Mouse (Mus musculus) thymus, postnatal 36 days (tissue): ENCODE results near the gene Cyp21a1.
"Not testable (repeated sequence)": the region's sequence is repeated elsewhere in the genome, so short reads cannot be mapped to it uniquely, and the experiment has no call there.

ENCODE experiments used
- DNase-seq, 2 experiments: peaks; one replicate each; pipeline ENCODE4 v3.0.0; 2022; ENCODE audit warnings: mixed read lengths in 2 of 2

The Cyp21a1 gene

GRCm38 (mm10) chr17:34804301-34804700, at the start of gene Cyp21a1:
Gene Cyp21a1, minus strand, starts transcription at chr17:34804561.
- DNase-seq = not testable (repeated sequence)

- DNase-seq = no peak
Observed at GRCm38 (mm10) chr17:34853511-34853910, 49.1 kb upstream of the Cyp21a1 start.

GRCm38 (mm10) chr17:34850517-34851125, 46.3 kb upstream of the Cyp21a1 start:
- DNase-seq = no peak

- peak; percentile 98 to 99 for DNase-seq
Observed at GRCm38 (mm10) chr17:34849722-34850516, 45.6 kb upstream of the Cyp21a1 start, which contains the start of the genes Skiv2l and Nelfe. Gene Skiv2l, minus strand, starts transcription at chr17:34850210. Gene Nelfe, plus strand, starts transcription at chr17:34850391.

GRCm38 (mm10) chr17:34847615-34848014, 43.3 kb upstream of the Cyp21a1 start:
- no peak for DNase-seq

- no peak for DNase-seq
Observed at GRCm38 (mm10) chr17:34847192-34847591, 42.8 kb upstream of the Cyp21a1 start.

- no peak for DNase-seq
Observed at GRCm38 (mm10) chr17:34844884-34845283, 40.5 kb upstream of the Cyp21a1 start.

GRCm38 (mm10) chr17:34840736-34841307, 36.5 kb upstream of the Cyp21a1 start:
- DNase-seq = no peak

- DNase-seq = no peak
Observed at GRCm38 (mm10) chr17:34838785-34839184, 34.4 kb upstream of the Cyp21a1 start.

GRCm38 (mm10) chr17:34837464-34838324, 33.3 kb upstream of the Cyp21a1 start:
- peak; percentile 4 to 46 for DNase-seq

- peak; percentile 91 to 94 for DNase-seq
Observed at GRCm38 (mm10) chr17:34836856-34837221, 32.5 kb upstream of the Cyp21a1 start, which contains the start of the genes Stk19 and Dxo. Gene Stk19, minus strand, starts transcription at chr17:34836945. Gene Dxo, plus strand, starts transcription at chr17:34837019.

GRCm38 (mm10) chr17:34836155-34836855, 31.9 kb upstream of the Cyp21a1 start:
- DNase-seq = no peak

- not testable (repeated sequence) for DNase-seq
Observed at GRCm38 (mm10) chr17:34830776-34831175, 26.4 kb upstream of the Cyp21a1 start.

- DNase-seq = no peak
Observed at GRCm38 (mm10) chr17:34814818-34815370, 10.5 kb upstream of the Cyp21a1 start.

GRCm38 (mm10) chr17:34813747-34814146, 9.4 kb upstream of the Cyp21a1 start:
- peak; percentile 32 to 39 for DNase-seq

GRCm38 (mm10) chr17:34811275-34811674, 6.9 kb upstream of the Cyp21a1 start:
- DNase-seq = no peak

GRCm38 (mm10) chr17:34810811-34811210, 6.5 kb upstream of the Cyp21a1 start:
- DNase-seq = not testable (repeated sequence)

- not testable (repeated sequence) for DNase-seq
Observed at GRCm38 (mm10) chr17:34810411-34810810, 6.0 kb upstream of the Cyp21a1 start.

- no peak for DNase-seq
Observed at GRCm38 (mm10) chr17:34808599-34809205, 4.3 kb upstream of the Cyp21a1 start.

- no peak for DNase-seq
Observed at GRCm38 (mm10) chr17:34807176-34807575, 2.8 kb upstream of the Cyp21a1 start.
